Mouse (Mus musculus) lung, embryonic 16.5 days (tissue): Measurements from ENCODE around the gene Col19a1. TPM values are rescaled to one million over a fixed set of nuclear protein-coding genes. Genes with fewer than 3 reads are reported as not detected.

Source experiments
- ATAC-seq: fragments of 200-750 bp; cut with Nextera tagmentation; 2 replicates; pipeline ENCODE4 v1.8.0; 2017; ENCODE audit warnings: low read depth, mild to moderate bottlenecking, moderate library complexity
- H3K27ac ChIP-seq: fragments of 300-500 bp; sonication (generic); 2 replicates; pipeline ENCODE4 v1.5.1; 2014; ENCODE audit warnings: mild to moderate bottlenecking, control low read depth, low read length
- H3K27me3 ChIP-seq: fragments of 300-500 bp; sonication (generic); 2 replicates; pipeline ENCODE4 v1.6.1; 2014; ENCODE audit warnings: low read depth, low read length, mixed read lengths; ENCODE audit not compliant: control insufficient read depth, insufficient read depth
- H3K36me3 ChIP-seq: fragments of 300-500 bp; sonication (generic); 2 replicates; pipeline ENCODE4 v1.6.1; 2014; ENCODE audit warnings: low read length; ENCODE audit not compliant: control insufficient read depth, insufficient read depth
- H3K4me1 ChIP-seq: fragments of 300-500 bp; sonication (generic); replicated peaks from 2 replicates; pipeline ENCODE4 v1.6.1; 2014; ENCODE audit warnings: low read length, mixed read lengths; ENCODE audit not compliant: control insufficient read depth, insufficient read depth
- H3K4me2 ChIP-seq: fragments of 300-500 bp; sonication (generic); 2 replicates; pipeline ENCODE4 v1.6.1; 2014; ENCODE audit warnings: low read depth, low read length, control low read depth
- H3K4me3 ChIP-seq: fragments of 300-500 bp; sonication (generic); 2 replicates; pipeline ENCODE4 v1.5.1; 2014; ENCODE audit warnings: mild to moderate bottlenecking, low read length, control low read depth
- H3K9ac ChIP-seq: fragments of 300-500 bp; sonication (generic); 2 replicates; pipeline ENCODE4 v1.6.1; 2014; ENCODE audit warnings: low read length, control low read depth
- H3K9me3 ChIP-seq: fragments of 300-500 bp; sonication (generic); 2 replicates; pipeline ENCODE4 v1.6.1; 2016; ENCODE audit warnings: low read length; ENCODE audit not compliant: control insufficient read depth
- WGBS: fragments of 180-500 bp; shearing (Covaris S2); extraction: QIAGEN DNeasy Blood & Tissue Kit; methylation state at CpG from one replicate; pipeline ENCODE4 v1.1.7; 2014; 5-methylcytosine and 5-hydroxymethylcytosine counted together
- polyA plus RNA-seq: library from polyadenylated mRNA; unstranded; fragments of >200 nt; fragmentation: Nextera tagmentation; extraction: Ambion mirVana; gene quantifications from 2 replicates; pipeline ENCODE4 v1.2.1, GENCODE M21; 2015

Gene Col19a1
- polyA plus RNA-seq, 1 experiment from 2014 or later = 0.14 TPM

DNA sequence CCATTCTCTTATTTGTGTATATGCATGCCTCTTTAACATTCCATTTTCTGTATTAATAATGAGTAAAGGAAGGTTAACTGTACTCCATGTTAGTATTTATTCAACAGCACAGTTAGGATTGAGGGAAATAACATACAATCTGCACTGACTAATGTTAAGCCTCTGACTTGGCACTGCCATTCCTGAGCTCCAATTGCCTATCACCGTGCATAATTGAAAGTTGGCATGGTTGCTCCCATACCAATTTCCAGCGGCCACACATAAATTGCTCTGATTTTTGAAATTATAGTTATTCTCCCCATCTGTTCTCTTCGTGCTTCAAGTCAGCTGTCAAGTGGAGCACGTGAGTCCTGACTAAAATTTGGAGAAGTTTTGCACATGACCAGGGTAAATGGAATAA, 91.9 kb downstream of the Col19a1 start:
- WGBS = 87% methylated on average over 4 of the region's 4 CpGs
- Histone ChIP-seq H3K4me3 (no peak overlapping the region), H3K27ac (no peak overlapping the region), H3K9me3 (no peaks in the 10 kb centered on the region), H3K4me2 (no peak overlapping the region), H3K36me3 (no peaks in the 10 kb centered on the region), H3K9ac (no peak overlapping the region), H3K27me3 (no peaks in the 10 kb centered on the region), H3K4me1 (no peaks in the 10 kb centered on the region)
- ATAC-seq = no peak

DNA sequence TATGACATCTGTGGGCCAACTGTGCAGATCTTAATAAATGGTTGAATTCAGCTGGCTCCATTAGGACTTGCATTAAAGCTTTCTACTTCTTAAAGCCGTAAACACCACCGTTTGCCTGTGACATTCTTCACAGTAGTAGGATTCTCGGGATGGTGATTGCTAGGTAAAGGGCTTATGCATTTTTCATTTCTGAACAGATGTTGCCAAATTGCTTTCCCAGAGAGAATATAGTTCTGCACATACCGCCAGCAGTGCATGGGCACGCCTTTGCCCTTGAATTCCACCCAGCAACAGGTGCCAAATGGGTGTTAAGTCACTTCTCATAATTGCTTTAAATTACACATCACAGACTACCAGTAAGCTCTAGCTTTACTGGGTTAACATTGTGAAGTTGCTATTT, 103.1 kb downstream of the Col19a1 start:
- no peaks in the 10 kb centered on the region for H3K9me3 ChIP-seq
- H3K27ac ChIP-seq = no peak overlapping the region
- no peaks in the 10 kb centered on the region for H3K27me3 ChIP-seq
- H3K4me3 ChIP-seq = no peak overlapping the region
- H3K4me1 ChIP-seq = no peaks in the 10 kb centered on the region
- no peaks in the 10 kb centered on the region for H3K36me3 ChIP-seq
- no peak overlapping the region for H3K9ac ChIP-seq
- H3K4me2 ChIP-seq = no peak overlapping the region
- WGBS = 62% methylated on average over 5 of the region's 5 CpGs
- no peak for ATAC-seq

DNA sequence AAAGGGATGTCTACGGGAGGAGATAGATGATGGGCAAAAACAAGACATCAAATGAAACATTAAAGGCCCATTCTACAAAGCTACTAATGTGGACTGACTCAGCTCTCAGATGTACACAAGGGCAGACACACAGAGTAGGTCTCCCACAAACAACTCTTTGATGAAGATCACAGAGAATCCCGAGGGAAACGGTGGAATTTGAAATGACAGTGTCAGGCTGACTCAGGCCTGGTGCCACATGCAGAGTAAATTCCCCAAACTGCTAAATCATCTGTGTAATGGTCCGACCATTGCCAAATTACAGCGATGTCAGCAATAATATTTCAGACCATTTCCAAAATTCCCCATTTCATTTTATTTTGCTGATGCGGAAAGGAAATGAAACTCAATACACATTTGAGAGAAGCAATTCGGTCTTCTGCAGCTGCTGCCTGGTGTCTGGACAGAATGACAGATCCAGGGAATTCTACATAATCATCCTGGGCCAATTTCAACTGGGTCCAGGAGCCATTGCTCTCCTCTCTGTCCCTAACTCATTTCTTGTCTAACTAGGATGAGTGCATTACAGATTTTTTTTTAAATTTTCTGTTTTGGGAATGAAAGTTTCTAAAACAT, 116.1 kb downstream of the Col19a1 start:
- no peaks in the 10 kb centered on the region for H3K4me1 ChIP-seq
- ATAC-seq = no peak
- no peak overlapping the region for H3K4me2 ChIP-seq
- no peaks in the 10 kb centered on the region for H3K9me3 ChIP-seq
- no peaks in the 10 kb centered on the region for H3K36me3 ChIP-seq
- H3K4me3 ChIP-seq = no peak overlapping the region
- no peak overlapping the region for H3K27ac ChIP-seq
- no peaks in the 10 kb centered on the region for H3K27me3 ChIP-seq
- H3K9ac ChIP-seq = no peak overlapping the region
- 65% methylated on average over 7 of the region's 7 CpGs for WGBS

DNA sequence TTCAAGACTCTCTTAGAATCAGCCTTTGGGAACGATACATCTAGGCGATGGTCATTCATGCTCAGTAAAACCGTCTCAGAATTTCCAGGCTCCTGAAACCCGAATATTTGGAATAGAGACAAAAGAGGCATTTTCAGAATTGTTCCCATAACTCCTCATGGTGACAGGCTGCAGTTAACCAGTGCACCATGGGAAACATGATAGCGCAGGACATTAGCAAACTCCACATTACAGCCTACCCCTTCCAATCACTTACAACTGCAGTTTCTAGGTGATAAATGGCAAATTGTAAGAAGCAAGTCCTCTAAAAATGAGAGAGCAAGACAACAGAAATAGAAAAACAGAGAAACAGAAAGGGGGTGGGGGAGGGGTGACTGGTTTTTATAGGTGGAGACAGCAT, 116.6 kb downstream of the Col19a1 start:
- no peaks in the 10 kb centered on the region for H3K4me1 ChIP-seq
- no peak overlapping the region for H3K9ac ChIP-seq
- no peaks in the 10 kb centered on the region for H3K9me3 ChIP-seq
- ATAC-seq = no peak
- H3K27me3 ChIP-seq = no peaks in the 10 kb centered on the region
- H3K4me3 ChIP-seq = no peak overlapping the region
- no peak overlapping the region for H3K4me2 ChIP-seq
- no peaks in the 10 kb centered on the region for H3K36me3 ChIP-seq
- WGBS = 86% methylated on average over 5 of the region's 5 CpGs
- no peak overlapping the region for H3K27ac ChIP-seq

GRCm38 (mm10) chr1:24461305-24461887, 125.9 kb downstream of the Col19a1 start:
- H3K4me1 ChIP-seq = no peaks in the 10 kb centered on the region
- H3K36me3 ChIP-seq = no peaks in the 10 kb centered on the region
- no peak overlapping the region for H3K4me3 ChIP-seq
- no peak overlapping the region for H3K9ac ChIP-seq
- H3K9me3 ChIP-seq = no peaks in the 10 kb centered on the region
- no peak overlapping the region for H3K27ac ChIP-seq
- no peak for ATAC-seq
- no peaks in the 10 kb centered on the region for H3K27me3 ChIP-seq
- H3K4me2 ChIP-seq = no peak overlapping the region
- 71% methylated on average over 3 of the region's 3 CpGs for WGBS

DNA sequence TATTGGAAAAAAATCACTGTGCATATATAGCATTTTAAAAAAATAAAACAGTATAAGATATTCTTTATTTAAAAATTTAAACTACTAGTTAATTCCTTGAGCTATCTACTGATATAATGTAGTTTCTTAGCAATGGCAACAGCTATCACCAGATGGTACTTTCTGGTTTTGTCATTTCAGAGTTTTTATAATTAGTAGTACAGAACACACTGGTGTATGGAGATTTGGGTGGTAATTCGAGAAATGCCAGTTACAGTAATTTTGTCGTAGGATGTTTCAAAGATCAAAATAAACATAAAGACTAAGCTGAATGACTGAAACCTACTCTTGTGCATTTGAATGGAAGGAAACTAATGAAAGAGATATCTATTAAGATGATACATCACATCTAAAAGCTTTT, 129.3 kb downstream of the Col19a1 start:
- no peaks in the 10 kb centered on the region for H3K4me1 ChIP-seq
- H3K4me3 ChIP-seq = no peak overlapping the region
- no peaks in the 10 kb centered on the region for H3K9me3 ChIP-seq
- no peaks in the 10 kb centered on the region for H3K36me3 ChIP-seq
- no peak overlapping the region for H3K27ac ChIP-seq
- H3K9ac ChIP-seq = no peak overlapping the region
- H3K4me2 ChIP-seq = no peak overlapping the region
- H3K27me3 ChIP-seq = no peaks in the 10 kb centered on the region
- no peak for ATAC-seq
- WGBS = 69% methylated on average over 2 of the region's 2 CpGs

GRCm38 (mm10) chr1:24452572-24453269, 134.6 kb downstream of the Col19a1 start:
- ATAC-seq = peak; percentile 60; the same call in 1 of the 2 replicates
- Histone ChIP-seq H3K4me2 (no peak overlapping the region), H3K9me3 (no peaks in the 10 kb centered on the region), H3K9ac (no peak overlapping the region), H3K27me3 (no peaks in the 10 kb centered on the region), H3K4me3 (no peak overlapping the region), H3K4me1 (no peaks in the 10 kb centered on the region), H3K27ac (no peak overlapping the region), H3K36me3 (no peaks in the 10 kb centered on the region)
- 47% methylated on average over 10 of the region's 10 CpGs for WGBS

DNA sequence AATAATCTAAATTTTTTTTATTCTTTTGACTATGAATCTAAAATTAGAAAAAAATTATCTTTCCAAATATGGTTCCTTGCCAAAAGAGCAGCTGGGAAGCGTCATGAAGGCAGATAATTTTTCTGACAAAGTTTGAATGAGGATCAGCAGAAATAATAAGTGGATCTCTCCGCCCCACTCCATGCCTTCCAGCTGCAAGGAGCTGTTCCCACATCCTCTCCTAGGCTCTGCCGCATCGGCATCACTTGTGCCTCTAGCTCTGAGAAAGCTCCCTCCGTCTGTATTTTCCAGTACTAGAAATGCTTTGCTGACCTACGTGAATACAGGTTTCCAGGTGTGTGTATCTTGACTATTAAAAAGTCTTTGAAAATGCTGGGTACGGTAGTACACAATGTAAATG, 135.1 kb downstream of the Col19a1 start:
- ATAC-seq = peak; percentile 91

DNA sequence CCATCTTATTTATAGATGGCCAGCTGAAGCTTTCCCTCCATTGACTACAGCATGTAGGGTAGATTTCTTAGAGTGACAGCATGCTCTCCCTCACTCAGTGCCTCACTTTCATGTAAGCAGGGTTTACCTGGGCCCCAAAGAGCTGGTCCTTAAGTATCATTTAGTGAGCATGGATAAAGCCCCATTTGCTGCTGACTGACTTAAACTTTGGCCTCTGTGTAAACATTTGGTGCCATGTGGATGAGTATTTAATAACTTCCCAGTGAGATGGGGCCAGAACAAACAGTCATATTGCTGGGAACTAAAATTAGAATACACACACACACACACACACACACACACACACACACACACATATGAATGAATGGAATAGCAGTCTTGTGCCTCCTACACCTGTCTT, 149.8 kb downstream of the Col19a1 start:
- no peaks in the 10 kb centered on the region for H3K27me3 ChIP-seq
- H3K9me3 ChIP-seq = no peaks in the 10 kb centered on the region
- H3K4me2 ChIP-seq = no peak overlapping the region
- no peak overlapping the region for H3K9ac ChIP-seq
- H3K4me3 ChIP-seq = no peak overlapping the region
- no peak for ATAC-seq
- no peaks in the 10 kb centered on the region for H3K36me3 ChIP-seq
- H3K4me1 ChIP-seq = no peaks in the 10 kb centered on the region
- no peak overlapping the region for H3K27ac ChIP-seq

More for the DNA sequence above, 135.1 kb downstream of the Col19a1 start:
- H3K4me2 ChIP-seq = no peak overlapping the region
- no peaks in the 10 kb centered on the region for H3K4me1 ChIP-seq
- 36% methylated on average over 7 of the region's 7 CpGs for WGBS
- H3K4me3 ChIP-seq = no peak overlapping the region
- no peak overlapping the region for H3K9ac ChIP-seq
- no peak overlapping the region for H3K27ac ChIP-seq
- H3K27me3 ChIP-seq = no peaks in the 10 kb centered on the region
- no peaks in the 10 kb centered on the region for H3K36me3 ChIP-seq
- H3K9me3 ChIP-seq = no peaks in the 10 kb centered on the region
